Mouse (Mus musculus) fat pad, adult 2 months (tissue): Measurements from ENCODE around the gene Mrpl23.

Experiments used
- DNase-seq: peaks from one replicate; pipeline ENCODE4 v3.0.0-alpha.2; 2011; ENCODE audit warnings: low read depth, low spot score; ENCODE audit errors: extremely low read depth

Gene Mrpl23

GRCm38 (mm10) chr7:142572992-142573391, 40.5 kb downstream of the Mrpl23 start:
- DNase-seq, result no peak

GRCm38 (mm10) chr7:142574155-142574660, 41.7 kb downstream of the Mrpl23 start:
- no peak for DNase-seq

DNA sequence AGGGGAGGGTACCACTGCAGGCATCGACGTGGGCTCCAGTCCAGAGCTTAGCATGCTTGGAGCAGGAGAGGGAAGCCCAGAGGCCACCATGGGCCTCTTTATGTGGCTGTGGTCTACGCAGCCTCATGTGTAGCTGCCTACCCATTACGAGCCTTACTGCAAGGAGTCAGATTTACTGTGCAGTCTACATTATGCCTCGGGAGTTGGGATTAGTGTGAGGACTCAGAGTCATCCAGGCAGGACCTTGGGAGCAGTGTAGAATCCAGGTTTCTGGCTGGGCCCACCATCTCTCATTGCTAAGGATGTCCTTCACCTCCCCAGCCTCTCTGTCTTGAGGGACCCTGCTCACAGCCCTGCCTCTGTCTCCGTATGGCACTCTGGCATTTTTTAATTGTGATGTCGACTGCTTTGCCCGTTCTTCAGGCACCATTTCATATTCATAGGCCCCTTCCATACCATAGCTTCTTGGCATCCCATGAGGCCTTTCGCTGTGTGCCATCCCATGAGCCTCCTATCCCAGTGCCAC, 42.4 kb downstream of the Mrpl23 start:
- DNase-seq, result no peak

DNA sequence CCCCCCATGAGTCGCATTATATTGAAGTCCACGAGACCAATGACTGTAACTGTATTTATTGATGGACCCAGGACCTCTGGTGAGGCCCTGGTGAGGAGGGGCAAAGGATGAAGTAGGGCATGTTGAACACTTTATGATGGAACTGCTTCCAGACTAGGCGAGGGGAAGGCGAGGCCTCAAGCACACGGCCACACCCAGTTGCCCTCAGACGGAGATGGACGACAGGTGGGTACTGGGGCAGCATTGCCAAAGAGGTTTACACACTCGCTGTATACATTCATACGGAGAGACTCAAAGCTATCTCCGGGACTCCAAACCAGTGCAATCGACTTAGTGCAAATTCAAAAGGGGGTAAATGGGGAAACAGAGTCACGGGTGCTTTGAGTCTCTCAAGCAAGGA, 43.0 kb downstream of the Mrpl23 start:
- no peak for DNase-seq

- no peak for DNase-seq
Observed at GRCm38 (mm10) chr7:142575971-142576370, 43.5 kb downstream of the Mrpl23 start.

DNA sequence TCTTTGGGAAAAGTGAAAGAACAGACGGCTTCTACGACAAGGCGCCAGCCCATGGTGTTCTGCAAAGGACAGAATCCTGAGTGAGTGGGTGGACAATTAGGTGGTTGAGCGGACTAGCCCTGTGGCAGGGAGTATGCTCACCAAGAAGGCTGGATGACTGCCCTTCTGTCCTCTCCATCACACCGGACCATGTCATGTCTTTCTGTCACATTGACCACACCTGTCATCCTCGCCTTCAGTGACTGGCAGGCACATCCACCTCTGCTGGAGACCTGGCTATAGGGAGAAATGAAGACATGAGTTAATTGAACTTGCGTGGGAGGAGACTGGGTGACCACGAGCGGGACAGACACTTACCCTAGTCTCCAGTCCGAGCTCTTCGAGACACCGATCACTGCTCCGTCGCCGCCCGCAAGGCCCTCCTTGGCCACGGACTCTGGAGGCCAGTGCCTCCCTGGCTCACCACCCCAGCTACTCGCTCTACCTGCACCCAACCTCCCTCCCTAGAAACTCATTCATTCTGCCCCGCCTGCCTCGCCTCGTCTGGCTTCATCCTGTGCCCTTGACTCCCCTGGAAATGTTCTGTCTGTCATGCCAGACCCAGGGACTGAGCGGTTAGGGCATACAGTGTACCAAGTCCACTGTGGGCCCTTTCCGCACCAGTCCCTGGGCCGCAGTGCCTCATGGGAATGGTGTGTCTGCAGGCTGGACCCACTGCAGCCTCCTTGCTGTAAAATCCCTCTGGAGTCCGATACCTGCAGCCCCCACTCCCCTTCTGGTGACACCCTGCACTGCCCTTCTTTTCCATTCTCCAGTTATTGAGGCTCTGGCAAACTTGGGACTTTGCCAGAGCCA, 44.2 kb downstream of the Mrpl23 start:
- no peak for DNase-seq

DNA sequence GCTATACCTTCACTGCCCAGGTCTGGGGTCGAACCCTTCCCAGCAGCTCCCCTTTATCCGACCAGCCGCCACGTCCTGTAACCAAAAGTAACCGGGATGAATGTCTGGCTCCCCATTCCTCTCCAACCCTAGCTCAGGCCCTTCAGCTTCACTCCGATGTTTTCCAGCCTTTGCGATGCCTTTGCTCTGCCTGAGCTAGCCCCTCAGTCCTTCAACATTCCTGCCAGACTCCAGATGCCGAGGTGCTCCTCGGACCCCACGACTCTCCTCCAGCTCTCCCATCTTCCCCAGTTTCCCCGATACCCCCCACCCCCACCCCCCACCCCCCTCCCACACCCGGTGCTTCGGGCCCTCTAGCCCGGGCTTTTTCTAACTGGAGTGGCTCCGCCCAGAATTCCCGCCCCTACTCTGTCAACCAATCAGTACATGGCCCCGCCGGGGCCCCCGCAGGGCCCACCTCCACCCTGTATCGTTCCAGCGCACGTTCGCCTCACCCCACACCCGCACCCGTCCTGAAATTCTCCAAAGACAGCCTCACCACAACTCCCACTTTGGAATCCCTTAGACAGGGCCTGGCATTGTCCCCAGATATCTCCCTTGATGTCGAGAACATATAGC, 45.4 kb downstream of the Mrpl23 start:
- no peak for DNase-seq

DNA sequence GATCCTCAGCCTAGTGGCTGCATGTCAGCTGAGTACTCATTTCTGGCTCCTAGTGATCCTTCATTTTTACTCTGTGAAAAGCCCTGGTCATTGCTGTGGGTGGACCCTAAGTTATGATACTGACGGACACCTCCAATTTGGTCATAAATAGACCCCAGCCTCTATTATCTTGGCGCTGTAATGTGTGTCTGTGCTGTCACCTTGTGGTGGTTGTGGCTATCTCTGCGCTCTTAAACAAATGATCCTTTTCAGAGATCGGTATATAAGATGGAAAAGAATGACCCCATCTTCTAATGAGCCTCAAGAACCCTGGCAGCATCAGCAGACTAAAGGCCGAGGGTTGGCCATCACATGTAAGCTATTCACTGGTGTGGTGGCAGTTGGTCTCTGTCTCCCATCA, 46.6 kb downstream of the Mrpl23 start:
- DNase-seq, result no peak

DNA sequence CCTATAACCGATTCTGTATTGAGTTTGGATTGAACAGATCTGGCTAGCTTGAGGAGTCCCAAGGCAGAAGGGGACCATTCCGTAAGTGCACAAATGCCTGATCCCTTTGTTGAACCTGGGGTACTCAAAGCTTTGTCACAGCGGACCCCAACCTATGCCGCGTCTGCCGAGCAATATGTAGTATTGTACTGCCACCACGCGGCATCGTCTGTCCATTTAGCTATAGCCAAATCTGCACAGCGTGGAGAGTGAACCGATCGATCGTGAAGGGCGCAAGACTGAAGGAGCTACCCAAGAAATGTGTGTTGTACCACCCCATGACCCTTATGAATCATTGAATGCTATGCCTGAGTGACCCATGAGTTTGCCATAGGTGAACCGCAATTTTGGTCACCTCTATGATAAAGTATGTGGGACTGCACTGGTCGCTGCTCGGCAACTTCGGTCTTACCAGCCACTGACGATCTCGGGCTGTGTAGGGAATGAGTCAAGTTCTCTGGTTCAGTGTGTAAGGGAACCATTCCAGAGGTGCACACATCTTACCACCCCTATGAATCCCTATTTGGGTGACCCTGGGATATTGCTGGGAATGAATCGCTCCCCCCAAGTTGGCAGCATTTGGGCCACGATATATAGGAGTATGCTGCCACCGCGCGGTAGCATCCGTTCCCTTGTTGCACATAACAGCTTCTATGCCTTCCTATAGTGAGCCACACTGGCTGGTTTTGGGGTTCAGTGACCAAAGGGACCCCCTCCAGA, 47.8 kb downstream of the Mrpl23 start:
- no peak for DNase-seq

DNA sequence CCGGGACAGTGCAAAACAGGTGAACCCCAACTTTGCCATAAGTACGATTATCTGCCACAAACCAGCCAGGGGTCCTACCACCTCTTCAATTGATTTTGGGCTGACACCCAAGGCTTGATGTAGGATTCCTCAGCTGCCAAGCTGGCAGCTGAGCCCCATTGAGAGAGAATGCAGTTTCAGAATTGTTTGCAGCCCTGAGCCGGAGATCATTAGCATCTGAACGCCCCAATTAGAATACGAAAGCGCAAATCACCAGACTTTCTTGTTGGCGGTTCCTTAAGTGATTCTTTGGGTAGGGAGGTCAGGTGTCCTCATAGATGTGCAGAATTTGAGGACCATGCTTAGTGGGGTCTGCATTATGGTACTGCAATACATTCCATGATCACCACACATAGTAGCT, 48.7 kb downstream of the Mrpl23 start:
- no peak for DNase-seq

DNA sequence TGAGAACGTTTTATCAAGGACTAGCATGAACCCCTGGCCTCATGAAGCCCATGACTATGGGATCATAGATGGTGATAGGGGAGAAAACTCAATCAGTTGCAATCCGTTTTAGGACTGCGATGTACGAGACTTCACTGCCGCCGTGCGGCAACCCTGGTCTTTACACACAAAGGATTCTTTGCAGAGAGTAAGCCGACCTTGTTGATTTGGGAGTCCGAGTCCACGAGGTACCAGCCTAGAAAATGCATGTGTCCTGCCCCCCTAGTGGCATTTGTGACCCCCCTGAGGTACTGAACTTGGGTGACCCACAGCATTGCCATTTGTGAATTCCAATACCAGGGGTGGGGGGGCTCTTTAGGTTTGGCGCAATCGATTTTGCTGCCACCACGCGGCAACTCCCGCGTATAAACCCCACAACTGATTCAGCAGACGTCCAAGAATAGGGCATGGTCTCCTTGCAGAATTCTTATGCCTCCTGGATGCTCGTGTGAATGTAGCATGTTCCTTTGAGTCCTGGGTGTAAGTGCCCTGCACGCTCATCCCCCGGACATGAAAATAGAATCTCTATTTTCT, 49.3 kb downstream of the Mrpl23 start:
- DNase-seq, result no peak

GRCm38 (mm10) chr7:142584882-142585281, 52.4 kb downstream of the Mrpl23 start:
- no peak for DNase-seq

DNA sequence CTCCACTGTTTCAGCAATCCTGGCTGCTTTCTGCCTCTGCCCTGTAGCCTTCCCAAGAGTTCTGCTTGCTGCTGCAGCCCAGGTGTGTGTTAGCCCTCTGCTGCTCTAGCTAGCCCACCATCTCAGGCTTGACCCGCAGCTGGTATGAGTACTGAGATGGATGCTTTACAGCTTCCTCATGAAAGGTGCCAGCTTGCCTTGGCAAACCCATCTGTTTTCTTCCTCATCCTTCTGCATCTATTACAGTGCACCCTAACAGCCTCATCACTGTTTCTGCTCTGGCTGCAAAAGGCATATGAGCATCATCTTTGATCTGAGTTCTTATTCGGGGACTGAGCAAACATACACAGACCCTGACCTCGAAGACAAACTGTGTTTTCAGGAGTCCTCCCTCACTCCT, 53.4 kb downstream of the Mrpl23 start:
- no peak for DNase-seq

GRCm38 (mm10) chr7:142588282-142588941, 55.9 kb downstream of the Mrpl23 start:
- DNase-seq, result no peak
